Mouse (Mus musculus) granulocyte monocyte progenitor cell, adult 5-6 weeks (primary cell): ENCODE results near the gene Sap30. TPM values are rescaled to one million over a fixed set of nuclear protein-coding genes. Genes with fewer than 3 reads are reported as not detected.

Experiments used
- ATAC-seq: replicated peaks from 2 replicates; pipeline ENCODE4 v1.8.0; 2016; ENCODE audit warnings: mild to moderate bottlenecking, moderate TSS enrichment, inconsistent platforms; ENCODE audit not compliant: poor library complexity, severe bottlenecking
- total RNA-seq, 2 experiments: library from RNA; stranded (forward) in 1 of 2; stranded (reverse) in 1 of 2; fragments of 200-712, 200-1000 nt in 1 of 2; fragments of >200 nt in 1 of 2; fragmentation: Nextera tagmentation in 1 of 2; gene quantifications; 2 replicates each; pipeline ENCODE4 v1.2.3; 2014 to 2017

Sap30 gene
- total RNA-seq, 2 experiments from 2014 or later: 24.6 to 93.3 TPM

DNA sequence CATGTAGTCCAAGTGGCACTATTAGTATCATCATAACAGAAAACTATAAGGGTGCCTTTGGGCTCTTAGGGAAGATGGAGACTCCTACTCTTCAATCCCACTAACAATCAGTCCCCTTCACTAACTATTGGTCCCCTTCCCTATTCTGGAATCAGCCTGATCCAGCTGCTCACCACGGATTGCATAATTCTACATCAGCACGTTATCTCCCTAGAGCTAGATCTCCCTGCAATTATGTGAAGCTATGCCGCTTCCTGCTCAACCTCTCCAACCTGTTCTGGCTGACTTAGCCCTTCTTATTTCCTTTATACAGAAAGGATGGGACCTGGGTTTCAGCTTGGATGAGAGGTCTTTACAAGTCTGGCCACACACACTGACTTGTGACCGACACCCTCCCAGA lies 44.4 kb downstream of the Sap30 start:
- ATAC-seq: peak; percentile 71

DNA sequence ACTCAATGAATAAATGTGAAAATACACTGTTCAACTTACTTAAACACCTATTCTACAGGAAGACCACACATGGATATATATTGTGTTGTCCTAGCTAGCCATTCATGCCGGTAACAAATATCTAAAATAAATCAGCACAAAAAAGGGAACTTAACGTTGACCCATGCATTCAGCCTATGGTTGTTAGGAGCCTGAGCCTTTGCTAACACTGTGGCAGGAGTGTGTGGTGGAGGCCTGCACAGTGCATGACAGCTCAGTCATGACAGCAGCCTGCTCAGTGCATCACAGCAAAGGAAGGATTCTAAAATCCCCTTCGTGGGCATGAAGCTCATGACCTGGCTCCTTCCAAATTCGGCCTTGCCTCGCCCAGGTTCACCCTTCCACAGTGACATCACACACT lies 46.1 kb downstream of the Sap30 start:
- ATAC-seq: peak; percentile 91

DNA sequence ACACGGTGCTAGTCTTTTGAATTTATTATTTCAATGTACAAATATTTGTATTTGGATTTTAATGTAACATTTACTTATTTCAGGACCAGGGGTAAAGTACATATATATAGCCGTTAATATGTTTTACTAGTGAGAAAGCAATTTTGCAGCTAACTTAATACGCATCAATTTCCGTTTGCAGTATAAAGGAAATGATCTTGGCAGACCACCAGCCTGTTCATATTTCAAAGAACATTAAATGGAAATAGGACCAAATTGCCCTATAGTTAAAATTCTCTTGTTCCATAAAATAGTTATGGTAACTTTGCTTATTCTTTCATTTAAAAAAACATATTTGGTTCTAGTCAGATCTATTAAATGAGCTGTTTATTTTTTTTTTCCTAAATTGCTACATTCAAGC lies 46.5 kb downstream of the Sap30 start:
- ATAC-seq: no peak

DNA sequence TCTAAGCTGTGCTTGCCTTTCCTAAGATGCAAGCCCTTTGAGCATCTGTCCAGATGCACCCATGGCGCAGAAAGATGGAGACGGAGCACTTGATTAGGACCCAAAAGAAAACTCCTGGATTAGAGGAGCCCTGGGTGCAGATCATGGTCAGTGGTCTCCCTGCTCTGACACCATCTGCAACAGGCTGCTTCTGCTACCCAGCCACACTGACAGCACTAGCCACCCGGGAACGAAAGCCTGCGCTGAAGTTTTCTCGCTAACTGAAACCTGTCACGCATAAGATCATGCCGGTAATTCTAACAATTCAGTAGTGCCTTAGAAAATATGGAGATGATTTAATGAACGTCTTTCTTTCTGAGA lies 51.2 kb downstream of the Sap30 start:
- ATAC-seq: peak; percentile 23

DNA sequence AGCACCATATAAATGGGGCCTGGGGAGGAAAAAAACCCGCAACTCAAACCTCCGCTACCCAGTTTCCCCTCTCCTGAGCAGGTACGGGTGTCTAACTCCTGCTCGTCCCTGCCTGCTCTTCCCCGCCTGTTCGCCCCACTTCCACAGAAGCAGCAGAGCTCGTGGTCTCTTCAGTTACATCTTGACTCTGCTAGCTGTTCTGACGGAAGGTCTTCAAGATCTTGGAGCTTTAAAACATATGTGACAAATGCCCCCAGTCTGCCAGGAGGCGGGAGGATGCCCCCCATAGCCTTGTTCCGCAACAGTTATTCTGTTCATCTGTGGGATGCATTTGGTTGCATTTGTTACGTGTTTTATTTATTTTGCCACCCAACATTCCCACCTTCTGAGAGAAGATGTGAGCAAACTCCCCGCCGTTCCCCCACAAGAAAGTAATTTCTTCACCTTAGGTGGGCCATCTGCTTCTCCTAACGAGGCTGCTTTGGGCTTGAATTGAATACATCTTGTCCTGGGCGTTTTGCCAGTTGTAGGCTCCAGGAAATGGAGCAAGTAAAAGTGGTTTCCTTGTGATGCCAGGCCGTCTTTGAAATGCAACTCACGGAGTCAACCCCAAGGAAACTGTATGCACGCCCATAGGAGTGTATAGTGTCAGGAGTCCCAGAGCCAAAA lies 51.8 kb downstream of the Sap30 start:
- peak; percentile 68 for ATAC-seq

DNA sequence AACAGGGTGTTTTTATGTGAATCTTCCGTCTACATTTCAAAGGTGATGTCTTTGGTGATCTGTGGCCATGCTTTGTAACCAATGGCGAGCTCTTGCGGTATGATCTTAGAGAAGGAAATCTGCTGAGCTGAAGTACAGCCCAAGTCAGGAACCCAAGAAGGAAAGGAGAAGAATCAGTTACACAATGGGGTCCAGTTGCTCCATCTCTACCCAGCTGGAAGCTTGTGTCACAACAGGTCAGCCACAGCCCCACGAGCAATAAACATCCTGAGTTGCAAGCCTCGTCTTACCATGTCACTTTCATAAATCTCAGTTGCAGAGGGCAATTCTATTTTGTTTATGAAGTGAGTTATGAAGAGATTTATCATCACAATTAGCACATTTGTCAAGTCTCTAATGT lies 54.9 kb downstream of the Sap30 start:
- peak; percentile 79 for ATAC-seq

Other genes with a start within 250 kb of the Sap30 start
- gene Hand2, start 166.9 kb downstream of the Sap30 start, total RNA-seq (2014; fragmentation: Nextera tagmentation): not detected in 2 replicates
- not detected in 2 replicates for gene Hand2, start 166.9 kb downstream of the Sap30 start, total RNA-seq (2017)
- gene Scrg1, start 31.9 kb downstream of the Sap30 start, total RNA-seq (2014; fragmentation: Nextera tagmentation): not detected in 2 replicates
- not detected in 2 replicates for gene Scrg1, start 31.9 kb downstream of the Sap30 start, total RNA-seq (2017)
- 351 and 354 TPM in 2 replicates for gene Hmgb2, start 24.0 kb upstream of the Sap30 start, total RNA-seq (2014; fragmentation: Nextera tagmentation)
- gene Hmgb2, start 24.0 kb upstream of the Sap30 start, total RNA-seq (2017): 469 and 554 TPM in 2 replicates
- 16.8 and 21.5 TPM in 2 replicates for gene Galnt7, start 165.2 kb upstream of the Sap30 start, total RNA-seq (2014; fragmentation: Nextera tagmentation)
- gene Galnt7, start 165.2 kb upstream of the Sap30 start, total RNA-seq (2017): 18.6 and 26.6 TPM in 2 replicates